8 mouse cellular contexts compared by ENCODE assay signal in genomic region chr3:94310491-94310890, GRCm38 (mm10). TPM values are rescaled to one million over a fixed set of nuclear protein-coding genes. Genes with fewer than 3 reads are reported as not detected.
DNase-seq lines count a peak whose midpoint lies in the region; ATAC-seq and TF ChIP-seq lines count a peak whose summit lies in the region.

No protein-coding gene starts in this region.

- peak overlapping the region; percentile 86 for H3K4me3 ChIP-seq in left cerebral cortex, adult 2 months
- peak overlapping the region; percentile 43 for H3K4me3 ChIP-seq in embryonic facial prominence, embryonic 11.5 days (ENCODE audit: low read depth, low read length)
- H3K4me3 ChIP-seq in hindbrain, postnatal 0 days (ENCODE audit: low read length), result peak overlapping the region; percentile 58
- peak overlapping the region; percentile 55 for H3K4me3 ChIP-seq in neural tube, embryonic 12.5 days

- H3K36me3 ChIP-seq in embryonic facial prominence, embryonic 11.5 days (replicated peaks; ENCODE audit: control insufficient read depth, insufficient read depth, low read depth, low read length), result no peaks in the 10 kb centered on the region
- no peaks in the 10 kb centered on the region for H3K36me3 ChIP-seq in hindbrain, postnatal 0 days (ENCODE audit: insufficient read depth, low read length)
- H3K36me3 ChIP-seq in neural tube, embryonic 12.5 days, result no peaks in the 10 kb centered on the region

- H3K27ac ChIP-seq in left cerebral cortex, adult 2 months, result peak overlapping the region; percentile 81
- 0 out of 2 replicates have a peak overlapping the region, but pooled peaks have one; percentile 48 for H3K27ac ChIP-seq in embryonic facial prominence, embryonic 11.5 days (replicated peaks; ENCODE audit: low read depth, low read length)
- peak overlapping the region; percentile 81 for H3K27ac ChIP-seq in hindbrain, postnatal 0 days
- H3K27ac ChIP-seq in neural tube, embryonic 12.5 days, result no peak overlapping the region

- DNase-seq in left cerebral cortex, adult 2 months (ENCODE audit: extremely low spot score in 1 of 2, low spot score in 2 of 2), result no peak
- DNase-seq in left cerebral cortex, adult 11 months (ENCODE audit: low spot score), result no peak
- no peak for DNase-seq in embryonic facial prominence, embryonic 11.5 days (ENCODE audit: low spot score)
- peak; percentile 31 for DNase-seq in hindbrain, postnatal 0 days (ENCODE audit: low spot score)
- DNase-seq in left cerebral cortex, postnatal 36 days (ENCODE audit: low spot score in 2 of 2), result no peak
- no peak for DNase-seq in embryo, embryonic 11 days
- no peak for DNase-seq in spleen, adult 18-20 months

- H3K9me3 ChIP-seq in embryonic facial prominence, embryonic 11.5 days (replicated peaks; ENCODE audit: control insufficient read depth, low read length), result no peaks in the 10 kb centered on the region
- no peaks in the 10 kb centered on the region for H3K9me3 ChIP-seq in hindbrain, postnatal 0 days (ENCODE audit: low read length)
- no peaks in the 10 kb centered on the region for H3K9me3 ChIP-seq in neural tube, embryonic 12.5 days

- H3K4me1 ChIP-seq in embryonic facial prominence, embryonic 11.5 days (ENCODE audit: control insufficient read depth, insufficient read depth, low read length), result no peaks in the 10 kb centered on the region
- H3K4me1 ChIP-seq in hindbrain, postnatal 0 days (ENCODE audit: insufficient read depth, low read length), result no peaks in the 10 kb centered on the region; the same call in 1 of the 2 replicates
- no peaks in the 10 kb centered on the region for H3K4me1 ChIP-seq in neural tube, embryonic 12.5 days

- H3K27me3 ChIP-seq in embryonic facial prominence, embryonic 11.5 days (ENCODE audit: control insufficient read depth, insufficient read depth, low read length), result no peaks in the 10 kb centered on the region
- no peaks in the 10 kb centered on the region for H3K27me3 ChIP-seq in hindbrain, postnatal 0 days (ENCODE audit: insufficient read depth, low read length)
- no peaks in the 10 kb centered on the region for H3K27me3 ChIP-seq in neural tube, embryonic 12.5 days (replicated peaks)

- 43% methylated on average over 7 of the region's 7 CpGs for WGBS in embryonic facial prominence, embryonic 11.5 days
- 42% methylated on average over 7 of the region's 7 CpGs for WGBS in hindbrain, postnatal 0 days
- 53% methylated on average over 7 of the region's 7 CpGs for WGBS in neural tube, embryonic 12.5 days

- H3K4me2 ChIP-seq in embryonic facial prominence, embryonic 11.5 days (ENCODE audit: low read depth, low read length), result peak overlapping the region; percentile 67
- H3K4me2 ChIP-seq in hindbrain, postnatal 0 days (ENCODE audit: low read depth, low read length), result peak overlapping the region; percentile 60
- peak overlapping the region; percentile 61 for H3K4me2 ChIP-seq in neural tube, embryonic 12.5 days (replicated peaks)

- H3K9ac ChIP-seq in embryonic facial prominence, embryonic 11.5 days (replicated peaks; ENCODE audit: low read length), result peak overlapping the region; percentile 67
- peak overlapping the region; percentile 54 for H3K9ac ChIP-seq in hindbrain, postnatal 0 days (replicated peaks; ENCODE audit: low read length)
- H3K9ac ChIP-seq in neural tube, embryonic 12.5 days, result peak overlapping the region; percentile 57

- no peak for TF ChIP-seq CTCF in left cerebral cortex, adult 2 months (IDR thresholded peaks at IDR 0.05)
- TF ChIP-seq CTCF in hindbrain, postnatal 0 days (IDR thresholded peaks at IDR 0.05; ENCODE audit: low read depth), result no peak

- ATAC-seq in embryonic facial prominence, embryonic 11.5 days (replicated peaks; ENCODE audit: insufficient number of reproducible peaks, low FRiP score, low TSS enrichment, low read depth), result no peak
- ATAC-seq in hindbrain, postnatal 0 days, result no peak
- ATAC-seq in neural tube, embryonic 12.5 days (ENCODE audit: low FRiP score, low read depth), result no peak

- intact Hi-C loops in left cerebral cortex, adult 2 months (cut with DNase I), result no loop called here
- intact Hi-C loops in left cerebral cortex, postnatal 36 days (cut with DNase I), result no loop called here

RNA-seq across cellular contexts. Expression of gene Them4, which starts 0.6 kb away (rescaled TPM):
- total RNA-seq in left cerebral cortex, adult 2 months (2021), result 10 to 100 TPM; 17.6 to 19.0 TPM
- polyA plus RNA-seq in embryonic facial prominence, embryonic 11.5 days (2014; fragmentation: Nextera tagmentation; extraction: Ambion mirVana), result 9.6 and 13.3 TPM in 2 replicates
- 14.6 and 16.4 TPM in 2 replicates for total RNA-seq in hindbrain, postnatal 0 days (2014; rRNA removed)
- 66.7 and 66.9 TPM in 2 replicates for polyA plus RNA-seq in hindbrain, postnatal 0 days (2015; fragmentation: Nextera tagmentation; extraction: Ambion mirVana)
- 19.2 and 20.9 TPM in 2 replicates for polyA plus RNA-seq in neural tube, embryonic 12.5 days (2016; fragmentation: Nextera tagmentation; extraction: Ambion mirVana)
- 10 to 100 TPM; 19.4 to 22.0 TPM for total RNA-seq in left cerebral cortex, postnatal 36 days (2021)

RNA-seq across cellular contexts. Expression of gene Them5, which starts 31.4 kb away (rescaled TPM):
- total RNA-seq in left cerebral cortex, adult 2 months (2021), result not detected
- 0.50 TPM in 1 of 2 replicates, not detected in the other for polyA plus RNA-seq in embryonic facial prominence, embryonic 11.5 days (2014; fragmentation: Nextera tagmentation; extraction: Ambion mirVana)
- not detected in 2 replicates for total RNA-seq in hindbrain, postnatal 0 days (2014; rRNA removed)
- polyA plus RNA-seq in hindbrain, postnatal 0 days (2015; fragmentation: Nextera tagmentation; extraction: Ambion mirVana), result 0.11 TPM in 1 of 2 replicates, not detected in the other
- not detected in 2 replicates for polyA plus RNA-seq in neural tube, embryonic 12.5 days (2016; fragmentation: Nextera tagmentation; extraction: Ambion mirVana)
- not detected for total RNA-seq in left cerebral cortex, postnatal 36 days (2021)

RNA-seq across cellular contexts. Expression of gene Gm4778, which starts 46.7 kb away (rescaled TPM):
- total RNA-seq in left cerebral cortex, adult 2 months (2021), result not detected
- not detected in 2 replicates for polyA plus RNA-seq in embryonic facial prominence, embryonic 11.5 days (2014; fragmentation: Nextera tagmentation; extraction: Ambion mirVana)
- not detected in 2 replicates for total RNA-seq in hindbrain, postnatal 0 days (2014; rRNA removed)
- not detected in 2 replicates for polyA plus RNA-seq in hindbrain, postnatal 0 days (2015; fragmentation: Nextera tagmentation; extraction: Ambion mirVana)
- polyA plus RNA-seq in neural tube, embryonic 12.5 days (2016; fragmentation: Nextera tagmentation; extraction: Ambion mirVana), result not detected in 2 replicates
- not detected for total RNA-seq in left cerebral cortex, postnatal 36 days (2021)

RNA-seq across cellular contexts. Expression of gene C2cd4d, which starts 51.7 kb away (rescaled TPM):
- total RNA-seq in left cerebral cortex, adult 2 months (2021), result under 1 TPM in 1 of 2 experiments, not detected in 1; 0.44 TPM
- polyA plus RNA-seq in embryonic facial prominence, embryonic 11.5 days (2014; fragmentation: Nextera tagmentation; extraction: Ambion mirVana), result 0.88 and 0.89 TPM in 2 replicates
- total RNA-seq in hindbrain, postnatal 0 days (2014; rRNA removed), result 1.8 and 2.6 TPM in 2 replicates
- polyA plus RNA-seq in hindbrain, postnatal 0 days (2015; fragmentation: Nextera tagmentation; extraction: Ambion mirVana), result 1.3 and 2.2 TPM in 2 replicates
- polyA plus RNA-seq in neural tube, embryonic 12.5 days (2016; fragmentation: Nextera tagmentation; extraction: Ambion mirVana), result 2.4 and 3.1 TPM in 2 replicates
- total RNA-seq in left cerebral cortex, postnatal 36 days (2021), result under 1 TPM; 0.32 to 0.82 TPM
